In the genomic region with DNA sequence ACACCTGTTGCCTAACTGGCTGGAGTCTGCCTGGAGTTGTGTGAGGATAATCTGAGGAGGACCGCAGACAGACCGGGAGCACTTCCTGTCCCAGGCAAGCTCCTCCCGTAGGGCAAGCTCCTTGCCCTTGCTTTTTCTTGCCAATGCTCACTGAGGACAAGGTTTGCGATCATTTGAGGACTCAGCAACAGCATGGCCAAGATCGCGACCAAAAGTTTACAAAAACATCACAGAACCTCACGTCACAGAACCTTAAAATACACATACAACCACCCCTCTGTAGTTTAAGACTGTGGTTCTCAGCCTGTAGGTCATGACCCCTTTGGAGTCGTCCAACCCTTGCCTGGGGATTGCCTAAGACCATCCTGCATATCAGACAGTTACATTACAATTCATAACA, we compare ENCODE assay signal across 21 mouse cellular contexts.
DNase-seq lines count a peak whose midpoint lies in the region; ATAC-seq lines count a peak whose summit lies in the region.
"Had no signal": no experiment of that assay in that cellular context is flagged by ENCODE, and none has a peak within 500 bp of the region (broad histone marks: within the 10 kb centered on the region; RNA-seq: fewer than 3 reads in every experiment).

No protein-coding gene starts in this region.

- no peaks in the 10 kb centered on the region for H3K36me3 ChIP-seq in kidney, embryonic 14.5 days (ENCODE audit: control insufficient read depth, insufficient read depth, low read length)
- H3K36me3 ChIP-seq: hindbrain, embryonic 13.5 days; limb, embryonic 12.5 days; liver, embryonic 13.5 days; midbrain, embryonic 13.5 days had no signal

- peak; percentile 19 for DNase-seq in kidney, adult 11 months
- peak; percentile 42 for DNase-seq in kidney, postnatal 14 days
- peak; percentile 6 for DNase-seq in lung, postnatal 14 days
- no peak for DNase-seq in layer of hippocampus, postnatal 10 days (ENCODE audit: low spot score in 2 of 2)
- no peak for DNase-seq in layer of hippocampus, adult 11-12 months (ENCODE audit: low spot score)
- DNase-seq: cerebellum, adult 2 months; cerebellum, postnatal 36 days; embryo, embryonic 11 days; gastrocnemius, postnatal 36 days; liver, embryonic 13.5 days; right cerebral cortex, postnatal 14 days; spleen, adult 18-20 months; thymus, postnatal 14 days had no signal

- no peaks in the 10 kb centered on the region for H3K4me1 ChIP-seq in kidney, embryonic 14.5 days (ENCODE audit: control insufficient read depth, insufficient read depth, low read length)
- no peaks in the 10 kb centered on the region; the same call in 1 of the 2 replicates for H3K4me1 ChIP-seq in brown adipose tissue, adult 24 weeks (ENCODE audit: control insufficient read depth, insufficient read depth, insufficient read length, low read length)
- H3K4me1 ChIP-seq: forebrain, embryonic 13.5 days; hindbrain, embryonic 13.5 days; limb, embryonic 12.5 days; liver, embryonic 13.5 days; midbrain, embryonic 13.5 days had no signal

- no peak overlapping the region for H3K9ac ChIP-seq in kidney, embryonic 14.5 days (ENCODE audit: low read depth, low read length)
- H3K9ac ChIP-seq: forebrain, embryonic 13.5 days; hindbrain, embryonic 13.5 days; limb, embryonic 12.5 days; liver, embryonic 13.5 days; midbrain, embryonic 13.5 days had no signal

- 0 out of 2 replicates have a peak, but pooled peaks cover 3% of the 10 kb centered on the region for H3K9me3 ChIP-seq in kidney, embryonic 14.5 days (ENCODE audit: control insufficient read depth, low read length)
- H3K9me3 ChIP-seq: hindbrain, embryonic 13.5 days; liver, embryonic 13.5 days; midbrain, embryonic 13.5 days had no signal

- WGBS in kidney, embryonic 14.5 days, result 76% methylated on average over 8 of the region's 8 CpGs

- no peak overlapping the region for H3K4me2 ChIP-seq in kidney, embryonic 14.5 days (replicated peaks; ENCODE audit: low read depth, low read length)
- H3K4me2 ChIP-seq: forebrain, embryonic 13.5 days; hindbrain, embryonic 13.5 days; limb, embryonic 12.5 days; liver, embryonic 13.5 days; midbrain, embryonic 13.5 days had no signal

- ATAC-seq in kidney, embryonic 14.5 days (ENCODE audit: low FRiP score, low TSS enrichment), result no peak
- ATAC-seq: forebrain, embryonic 13.5 days; inflammation-experienced regulatory T-cells, adult 6 months; midbrain, embryonic 13.5 days had no signal

- H3K27me3 ChIP-seq in kidney, embryonic 14.5 days (ENCODE audit: control insufficient read depth, insufficient read depth, low read length), result no peaks in the 10 kb centered on the region
- H3K27me3 ChIP-seq: forebrain, embryonic 13.5 days; hindbrain, embryonic 13.5 days; limb, embryonic 12.5 days; liver, embryonic 13.5 days; midbrain, embryonic 13.5 days had no signal

- no peak overlapping the region for H3K4me3 ChIP-seq in kidney, embryonic 14.5 days (ENCODE audit: low read length)
- no peak overlapping the region for H3K4me3 ChIP-seq in brown adipose tissue, adult 24 weeks (ENCODE audit: insufficient read depth, low read depth, low read length)
- H3K4me3 ChIP-seq: forebrain, embryonic 13.5 days; hindbrain, embryonic 13.5 days; limb, embryonic 12.5 days; liver, embryonic 13.5 days; megakaryocyte, embryonic 14.5 days; midbrain, embryonic 13.5 days had no signal

- no peak overlapping the region for H3K27ac ChIP-seq in kidney, embryonic 14.5 days (ENCODE audit: low read depth, low read length)
- peak overlapping the region; percentile 1; the same call in 1 of the 2 replicates for H3K27ac ChIP-seq in brown adipose tissue, adult 24 weeks (replicated peaks; ENCODE audit: low read depth, low read length)
- H3K27ac ChIP-seq: forebrain, embryonic 13.5 days; hindbrain, embryonic 13.5 days; limb, embryonic 12.5 days; liver, embryonic 13.5 days; midbrain, embryonic 13.5 days had no signal

Comparison
In these comparisons a context has a peak if more than half of its experiments do, and no peak if none do; other contexts are left out.
1. DNase-seq: peak in kidney, adult 11 months (single experiment), kidney, postnatal 14 days (single experiment) and lung, postnatal 14 days (single experiment); none in layer of hippocampus, postnatal 10 days (0 of 2) and layer of hippocampus, adult 11-12 months (single experiment).